15 mouse cellular contexts compared by ENCODE assay signal in the genomic region with DNA sequence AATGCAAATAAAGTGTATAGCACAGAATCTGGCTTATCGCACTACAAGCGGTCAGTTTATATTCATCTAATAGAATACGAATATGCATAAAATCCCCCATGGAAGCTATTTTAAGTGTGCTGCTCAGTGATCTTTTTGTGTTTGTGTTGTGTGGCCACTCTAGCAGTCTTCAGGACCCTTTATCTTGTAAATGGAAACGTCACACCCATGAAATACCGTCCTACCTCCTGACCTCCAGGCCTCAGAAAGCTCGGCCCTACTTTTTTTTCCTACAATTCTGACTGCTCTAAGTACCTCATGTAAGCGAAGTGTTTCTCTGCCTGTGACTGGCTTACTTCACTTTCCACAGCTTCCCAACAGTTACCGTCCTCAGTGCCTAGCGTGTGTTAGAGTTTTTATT.
"Had no signal": no experiment of that assay in that cellular context is flagged by ENCODE, and none has a peak within 500 bp of the region (broad histone marks: within the 10 kb centered on the region; RNA-seq: fewer than 3 reads in every experiment).

No protein-coding gene starts in this region.

- ATAC-seq: hindbrain, postnatal 0 days; intestine, embryonic 16.5 days; liver, embryonic 12.5 days had no signal

- DNase-seq: gastrocnemius, postnatal 14 days; gastrocnemius, postnatal 36 days; heart, adult 18-20 months; heart, postnatal 10 days; kidney, adult 11 months; kidney, adult 2 months; kidney, adult 9 months; kidney, postnatal 14 days; kidney, postnatal 36 days; layer of hippocampus, adult 9-11 months; layer of hippocampus, postnatal 36 days; left cerebral cortex, postnatal 4 days had no signal
